Mouse (Mus musculus) megakaryocyte, adult 5-6 weeks (primary cell): ENCODE results near the gene Upf1. TPM values are rescaled to one million over a fixed set of nuclear protein-coding genes. Genes with fewer than 3 reads are reported as not detected.

Experiments used
- ATAC-seq: 2 replicates; pipeline ENCODE4 v1.8.0; 2016; ENCODE audit warnings: mild to moderate bottlenecking, inconsistent platforms; ENCODE audit not compliant: poor library complexity, severe bottlenecking
- total RNA-seq, 2 experiments: library from RNA; stranded (forward) in 1 of 2; stranded (reverse) in 1 of 2; fragments of 153-499, 151-499 nt in 1 of 2; fragments of 221-1000, 200-1000 nt in 1 of 2; gene quantifications; 2 replicates each; pipeline versions ENCODE4 v1.2.3 to v1.2.4; 2015 to 2017

The Upf1 gene
- total RNA-seq, 2 experiments from 2014 or later, result 10.9 to 24.4 TPM

- ATAC-seq, result no peak
Measured at GRCm38 (mm10) chr8:70329124-70329834, 23.8 kb downstream of the Upf1 start, which contains the start of gene Gdf1. Gene Gdf1, plus strand, starts transcription at chr8:70329817.

- ATAC-seq, result no peak
Measured at GRCm38 (mm10) chr8:70327512-70327911, 25.6 kb downstream of the Upf1 start.

DNA sequence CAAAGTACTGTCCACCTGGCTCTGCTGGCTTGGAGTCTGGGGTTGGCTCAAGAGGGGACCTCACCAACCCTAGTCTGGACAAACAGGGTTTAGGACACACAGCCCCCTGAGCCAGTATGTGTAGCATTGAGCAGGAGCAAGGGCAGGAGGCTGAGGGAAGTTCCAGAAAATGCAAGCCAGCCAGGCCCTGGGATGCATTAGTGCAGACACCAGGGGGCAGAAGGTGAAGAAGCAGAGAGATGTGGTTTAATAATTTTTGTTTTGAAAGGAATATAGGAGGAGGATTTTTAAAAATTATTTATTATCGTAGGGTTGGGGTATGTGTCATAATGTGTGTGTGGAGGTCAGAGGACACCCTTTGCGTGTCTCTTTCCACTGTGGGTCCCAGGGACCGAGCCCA, 29.4 kb downstream of the Upf1 start:
- ATAC-seq, result no peak

DNA sequence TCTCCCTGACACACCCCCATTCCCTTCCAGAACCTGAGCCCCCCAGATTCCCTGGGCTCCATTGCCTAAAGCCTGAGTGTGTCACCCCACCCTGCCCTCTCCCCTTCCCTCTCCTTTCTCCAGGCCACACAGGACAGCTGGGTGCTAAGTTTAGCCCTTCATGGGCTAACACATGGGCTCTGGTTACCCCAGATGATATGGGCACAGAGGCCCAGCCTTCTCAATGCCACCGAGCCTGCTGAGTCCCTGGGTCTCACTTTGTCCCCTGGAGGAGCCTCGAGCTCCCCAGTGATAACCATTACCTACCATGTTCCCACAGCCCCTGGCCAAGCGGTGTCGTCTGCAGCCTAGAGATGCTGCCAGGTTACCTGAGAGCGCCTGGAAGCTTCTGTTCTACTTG, 35.2 kb downstream of the Upf1 start:
- no peak for ATAC-seq

DNA sequence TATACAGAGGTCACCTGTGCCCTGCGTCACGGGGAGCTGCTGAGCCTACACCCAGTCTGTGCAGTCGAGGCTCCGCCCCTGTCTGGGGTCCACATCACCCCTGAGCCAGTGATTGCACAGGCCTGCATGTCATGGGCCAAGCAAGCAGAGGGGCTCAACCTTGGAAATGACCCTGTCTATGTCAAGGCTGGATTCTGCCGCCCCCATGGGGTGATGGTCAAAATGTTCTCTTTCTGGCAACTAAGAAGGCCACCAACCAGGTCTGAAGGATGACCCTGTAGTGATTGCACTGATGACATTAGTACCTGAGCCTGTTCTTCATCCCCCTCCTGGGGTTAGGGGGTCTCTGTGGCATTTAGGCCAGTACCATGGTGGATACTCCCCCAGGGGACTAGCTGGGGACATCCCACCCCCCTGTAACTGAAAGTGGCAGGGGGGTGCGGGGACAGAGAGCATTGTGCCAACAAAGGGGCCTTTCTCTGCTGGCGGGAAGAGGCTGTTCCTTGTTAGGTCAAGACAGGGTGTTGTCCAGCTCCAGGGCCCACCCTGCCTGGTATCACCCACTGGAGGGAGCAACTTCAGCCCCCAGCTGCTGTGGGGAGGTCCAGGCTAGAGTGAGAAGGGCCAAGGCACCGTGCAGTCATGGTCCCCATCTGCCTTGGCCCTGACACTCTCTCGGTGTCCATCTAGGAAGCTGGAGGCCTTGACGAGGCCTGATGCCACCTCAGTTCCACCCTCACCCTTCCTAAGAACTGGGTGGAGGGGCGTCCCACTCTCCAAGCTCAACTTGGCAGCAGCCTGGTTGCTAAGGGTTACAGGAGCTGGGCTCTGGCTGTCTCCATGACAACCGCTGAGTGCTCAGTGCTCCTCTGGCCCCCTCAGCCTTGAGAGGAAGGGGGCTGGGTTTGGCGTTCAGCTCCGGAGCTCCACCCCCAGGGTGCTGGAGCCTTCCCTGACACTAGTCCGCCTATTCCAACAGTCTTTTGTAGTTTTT, 36.3 kb downstream of the Upf1 start:
- no peak for ATAC-seq

- ATAC-seq, result no peak
Measured at GRCm38 (mm10) chr8:70315624-70316510, 37.2 kb downstream of the Upf1 start, which contains the start of gene Cers1. Gene Cers1, plus strand, starts transcription at chr8:70315775.

DNA sequence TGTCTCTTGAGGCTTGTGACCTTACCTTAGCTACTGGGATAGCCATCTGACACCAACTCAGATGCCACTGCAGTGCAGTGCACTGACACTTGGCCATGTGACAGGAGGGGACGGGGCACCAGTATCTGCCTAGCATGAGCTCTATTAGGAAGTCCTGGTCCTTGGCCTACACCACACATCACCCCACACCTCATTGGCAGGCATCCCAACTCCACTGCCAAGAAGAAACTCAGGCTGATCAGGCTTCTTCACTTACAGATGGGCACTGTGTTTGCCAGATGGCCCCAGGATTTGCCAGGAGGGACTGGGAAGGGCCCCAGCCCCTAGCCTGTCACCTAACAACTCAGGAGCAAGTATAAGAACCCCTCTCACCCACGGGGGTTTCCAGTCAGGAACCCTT, 39.7 kb downstream of the Upf1 start:
- no peak for ATAC-seq

DNA sequence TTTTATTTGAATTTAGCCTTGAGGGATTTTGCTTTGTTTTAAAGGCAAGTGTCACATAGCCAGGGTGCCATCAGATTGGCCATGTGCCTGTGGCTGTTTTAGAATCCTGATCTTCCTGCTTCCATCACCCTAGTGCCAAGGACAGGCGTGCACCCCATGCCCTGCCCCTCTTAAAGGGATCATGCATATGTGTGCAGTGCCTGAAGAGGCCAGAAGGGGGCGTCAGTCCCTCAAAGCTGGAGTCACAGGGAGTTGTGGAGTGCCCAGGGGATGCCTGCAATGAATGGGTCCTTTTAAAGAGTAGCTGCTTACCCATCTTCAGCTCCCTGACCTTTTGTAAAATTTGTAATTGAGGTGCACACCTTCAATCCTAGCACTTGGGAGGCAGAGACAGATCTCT, 43.8 kb downstream of the Upf1 start:
- no peak for ATAC-seq

GRCm38 (mm10) chr8:70302901-70303300, 50.2 kb downstream of the Upf1 start:
- ATAC-seq, result 0 out of 2 replicates have a peak, but pooled peaks have one; percentile 8

GRCm38 (mm10) chr8:70302358-70302890, 50.7 kb downstream of the Upf1 start, which contains the start of the genes Ddx49 and Cope:
Gene Ddx49, minus strand, starts transcription at chr8:70302489.
Gene Cope, plus strand, starts transcription at chr8:70302518.
- peak; percentile 94 for ATAC-seq

DNA sequence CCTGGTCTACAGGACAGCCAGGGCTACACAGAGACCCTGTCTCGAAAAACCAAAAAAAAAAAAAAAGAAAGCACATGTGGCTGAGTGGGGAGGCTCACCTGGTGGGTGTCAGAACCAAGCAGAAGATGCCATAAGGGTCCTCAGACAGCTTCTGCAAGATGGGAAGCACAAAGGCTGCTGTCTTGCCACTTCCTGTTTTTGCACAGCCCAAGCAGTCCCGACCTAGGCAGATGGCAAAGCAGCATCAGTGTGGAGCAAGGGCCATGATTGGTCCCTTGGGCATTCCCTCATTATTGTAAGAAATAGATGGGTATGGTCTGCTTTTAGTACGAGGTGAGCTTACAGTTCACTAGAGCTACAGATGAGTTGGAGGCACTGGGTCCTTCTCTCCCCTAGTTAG, 52.2 kb downstream of the Upf1 start:
- no peak for ATAC-seq

- no peak for ATAC-seq
Measured at GRCm38 (mm10) chr8:70293988-70294405, 59.1 kb downstream of the Upf1 start.

- ATAC-seq, result no peak
Measured at GRCm38 (mm10) chr8:70286737-70287136, 66.3 kb downstream of the Upf1 start.

- ATAC-seq, result no peak
Measured at GRCm38 (mm10) chr8:70285304-70285703, 67.8 kb downstream of the Upf1 start.

DNA sequence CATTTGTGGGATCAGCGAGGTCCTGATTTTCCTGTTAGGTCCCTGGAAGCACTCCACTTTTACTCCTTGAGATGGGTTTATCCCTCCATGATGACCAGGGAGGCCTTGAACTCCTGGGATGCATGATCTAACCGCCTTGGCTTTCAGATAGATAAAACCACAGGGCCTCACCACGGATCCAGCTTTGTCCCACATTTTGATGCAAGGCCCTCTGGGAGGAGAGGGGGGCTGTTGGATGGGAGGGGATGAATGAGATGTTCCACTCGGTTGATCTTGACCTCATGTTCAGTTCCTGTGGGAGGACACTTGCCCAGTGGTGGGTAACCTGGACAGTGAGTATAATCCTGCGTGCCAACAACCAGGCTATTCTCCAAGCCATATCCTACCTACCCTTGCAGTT, 68.7 kb downstream of the Upf1 start:
- ATAC-seq, result no peak

GRCm38 (mm10) chr8:70283136-70284077, 69.7 kb downstream of the Upf1 start:
- peak; percentile 14; the same call in 1 of the 2 replicates for ATAC-seq

GRCm38 (mm10) chr8:70282603-70283135, 70.4 kb downstream of the Upf1 start, which contains the start of gene Homer3:
Gene Homer3, plus strand, starts transcription at chr8:70282827.
- peak; percentile 98 for ATAC-seq
